Mouse (Mus musculus) spleen, postnatal 4 days (tissue): ENCODE measurements around the gene Hes2.
A peak's percentile ranks its signal among the peaks of the same experiment; 100 is the strongest.

Source experiments
- DNase-seq, 2 experiments: peaks; one replicate each; pipeline ENCODE4 v3.0.0; 2022; ENCODE audit warnings: low spot score in 2 of 2

The Hes2 gene

DNA sequence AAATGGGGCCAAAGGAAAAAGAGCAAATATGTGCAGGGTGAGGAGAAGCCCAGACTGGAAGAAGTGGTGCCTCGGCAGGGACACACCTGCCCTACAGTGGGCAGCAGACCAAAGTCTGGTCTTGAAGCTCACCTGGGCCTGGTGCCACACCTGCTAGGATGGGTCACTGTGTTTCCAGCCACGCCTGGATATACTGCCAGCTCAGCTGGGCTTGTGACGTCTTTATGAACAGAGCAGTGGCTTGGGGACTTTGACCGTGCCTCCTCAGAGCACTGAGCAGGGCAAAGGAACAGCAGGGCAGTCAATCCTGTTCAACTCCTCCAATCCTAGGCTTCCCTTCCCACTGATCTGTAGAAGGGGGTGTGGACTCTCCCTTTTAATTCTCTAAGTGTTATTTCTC lies 2.1 kb downstream of the Hes2 start:
- no peak for DNase-seq

DNA sequence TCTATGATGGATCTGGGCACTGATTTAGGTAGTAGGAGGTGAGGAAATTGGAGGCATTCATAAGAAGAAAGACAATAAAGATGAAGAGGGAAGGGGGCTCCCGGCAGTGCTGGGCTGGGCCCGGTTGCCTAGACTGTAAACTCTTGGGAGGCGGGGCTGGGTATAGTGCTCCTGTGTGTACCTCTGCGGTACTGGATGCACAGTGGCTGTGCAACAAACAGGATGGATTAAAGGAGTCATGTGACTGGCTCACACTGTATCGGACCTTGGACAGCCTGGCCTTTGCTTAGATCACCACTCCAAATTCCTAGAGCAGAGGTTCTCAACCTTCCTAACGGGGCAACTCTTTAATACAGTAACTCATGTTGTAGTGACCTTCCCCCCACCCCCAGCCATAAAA lies 2.9 kb downstream of the Hes2 start:
- no peak for DNase-seq

DNA sequence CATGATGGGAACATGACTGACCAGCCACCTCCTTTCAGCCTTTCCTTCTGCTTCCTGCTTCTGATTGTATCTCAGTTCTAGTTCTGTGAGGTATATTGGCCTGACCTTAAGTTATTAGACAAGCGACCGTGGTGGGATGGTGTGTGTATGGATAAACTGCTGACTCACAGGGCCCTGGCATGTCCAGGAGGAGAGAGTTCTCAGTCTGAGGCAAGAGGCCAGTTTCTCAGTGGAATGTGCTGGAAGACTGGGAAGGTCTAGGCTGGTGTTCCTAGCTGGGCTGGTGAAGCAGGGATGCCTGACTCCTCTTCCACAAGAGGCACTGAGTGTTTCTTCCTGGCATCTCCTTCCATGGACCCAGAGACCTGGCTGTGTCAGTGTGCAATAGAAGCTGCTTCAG lies 4.1 kb downstream of the Hes2 start:
- no peak for DNase-seq

DNA sequence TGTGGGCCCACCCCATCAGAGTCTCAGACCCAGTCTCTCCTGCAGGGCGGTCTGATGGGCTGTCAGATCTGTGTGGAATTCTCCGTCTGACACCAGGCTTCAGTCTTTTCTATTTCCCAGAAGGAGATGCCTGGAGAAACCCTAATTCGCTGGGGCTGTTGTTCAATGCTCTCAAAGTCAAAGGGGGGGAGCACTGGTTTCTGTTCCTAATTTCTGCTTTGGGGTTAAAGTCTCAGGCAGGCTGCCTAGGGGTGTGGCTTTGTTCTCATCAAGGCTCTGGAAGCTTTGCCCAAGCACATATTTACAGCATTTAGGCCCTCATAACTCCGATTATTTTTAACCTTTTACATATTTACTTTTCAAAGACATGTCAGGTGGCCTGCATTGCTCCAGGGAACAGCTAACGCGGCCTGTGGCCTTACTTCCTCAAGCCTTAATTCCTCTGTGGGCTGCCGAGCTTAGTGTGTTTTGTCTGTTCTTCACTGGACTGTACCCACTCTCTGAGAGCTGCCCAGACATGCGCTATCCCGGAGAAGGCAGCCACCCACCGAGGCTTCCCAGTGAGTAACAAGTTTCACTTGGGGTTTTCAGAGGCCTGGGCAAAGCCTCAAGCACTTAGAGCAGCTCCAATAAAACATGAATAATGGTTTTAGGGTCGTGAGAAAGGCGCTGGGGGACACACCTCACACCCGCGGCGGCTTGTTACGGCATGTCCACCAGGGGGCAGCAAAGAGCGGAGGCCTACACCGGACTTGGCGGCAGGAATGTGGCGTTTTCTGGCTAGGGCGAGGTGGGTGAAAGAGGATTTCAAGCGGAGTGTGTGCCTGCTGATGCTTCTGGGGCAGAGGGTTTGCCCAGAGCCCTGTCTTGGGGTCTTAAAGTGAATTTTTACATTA lies 6.6 kb downstream of the Hes2 start:
- DNase-seq = peak; percentile 71 to 92

DNA sequence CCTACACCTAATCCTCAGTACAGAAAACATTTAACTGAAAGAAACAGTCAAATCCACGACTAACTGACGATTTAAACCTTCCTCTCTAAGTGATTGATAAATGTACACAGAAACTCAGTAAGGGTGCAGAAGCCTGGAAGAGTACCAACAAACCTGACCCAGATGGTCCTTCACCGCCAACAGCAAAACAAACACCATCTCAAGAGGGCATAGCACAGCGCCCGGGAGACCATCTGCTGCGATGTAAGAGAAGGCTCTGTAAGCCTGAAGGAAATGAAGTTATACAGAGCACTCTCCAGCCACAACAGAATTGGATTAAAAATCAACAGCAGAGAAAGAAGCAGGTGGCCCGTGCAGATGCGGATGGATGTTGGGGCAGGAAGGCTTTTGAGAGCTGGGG lies 9.4 kb downstream of the Hes2 start:
- no peak for DNase-seq

DNA sequence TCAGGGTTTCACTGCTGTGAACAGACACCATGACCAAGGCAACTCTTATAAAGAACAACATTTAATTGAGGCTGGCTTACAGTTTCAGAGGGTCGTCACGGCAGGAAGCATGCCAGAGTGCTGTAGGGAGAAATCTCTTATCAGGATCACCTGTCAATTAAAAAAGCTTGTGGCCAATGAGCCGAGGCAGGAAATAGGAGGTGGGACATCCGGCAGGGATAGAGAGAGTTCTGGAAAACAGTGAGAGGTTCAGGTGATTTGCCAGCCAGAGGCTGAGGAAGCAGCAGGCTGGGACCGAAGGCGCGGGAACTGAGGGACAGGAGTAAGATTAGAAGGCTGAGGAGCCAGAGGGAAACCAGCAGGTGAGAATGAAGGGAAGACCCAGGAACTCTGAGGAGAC lies 10.4 kb downstream of the Hes2 start:
- DNase-seq = no peak

DNA sequence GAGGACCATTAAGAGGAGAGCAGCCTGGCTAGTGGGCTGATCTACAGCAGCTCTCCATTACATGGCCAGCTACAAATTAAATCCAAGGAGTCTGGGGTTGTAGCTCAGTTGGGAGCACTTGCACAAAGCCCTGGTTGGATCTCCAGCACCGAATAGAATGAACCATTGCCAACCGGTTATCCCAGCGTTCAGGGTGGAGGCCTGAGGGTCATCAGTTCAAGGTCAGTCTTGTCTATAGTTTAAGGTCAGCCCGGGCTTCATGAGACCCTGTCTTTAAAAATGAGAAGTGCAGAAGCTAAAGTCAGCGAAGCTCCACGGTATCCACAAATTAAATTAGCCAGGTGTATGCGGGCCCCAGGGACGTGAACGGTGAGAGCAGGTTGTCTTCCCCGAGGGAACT lies 11.6 kb downstream of the Hes2 start:
- no peak for DNase-seq

DNA sequence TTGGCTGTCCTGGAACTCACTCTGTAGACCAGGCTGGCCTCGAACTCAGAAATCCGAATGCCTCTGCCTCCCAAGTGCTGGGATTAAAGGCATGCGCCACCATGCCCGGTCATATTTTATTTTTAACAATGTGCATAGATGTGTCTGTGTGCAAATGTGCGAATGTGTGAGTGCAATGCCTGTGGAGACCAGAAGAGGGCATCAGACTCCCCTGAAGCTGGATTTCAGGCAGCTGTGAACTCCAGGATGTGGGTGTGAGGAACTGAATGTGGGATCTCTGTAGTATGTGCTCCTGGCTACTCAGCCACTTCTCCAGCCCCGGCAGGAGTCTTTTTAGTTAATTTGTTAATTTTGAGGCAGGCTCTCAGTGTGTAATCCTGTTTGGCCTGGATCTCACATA lies 12.9 kb downstream of the Hes2 start:
- DNase-seq = no peak

DNA sequence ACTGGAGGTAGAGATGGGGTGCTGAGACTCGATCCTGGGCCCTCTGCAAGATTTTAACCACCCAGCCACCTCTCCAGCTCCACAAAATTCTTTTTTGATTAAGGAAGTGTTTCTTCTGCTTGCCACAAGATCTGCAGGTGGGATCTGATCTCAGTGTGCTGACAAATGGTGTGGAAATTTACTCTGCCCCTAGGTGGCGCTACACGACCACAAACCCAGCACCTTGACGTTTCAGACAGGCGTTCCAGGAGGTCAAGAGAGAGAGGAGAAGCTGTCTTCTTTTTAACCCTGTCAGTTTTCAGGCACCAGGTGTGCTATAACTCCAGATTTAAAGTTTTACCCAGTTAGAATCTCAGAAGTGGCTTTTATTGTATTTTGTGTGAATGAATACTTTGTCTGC lies 14.4 kb downstream of the Hes2 start:
- DNase-seq = peak; percentile 76 to 90

DNA sequence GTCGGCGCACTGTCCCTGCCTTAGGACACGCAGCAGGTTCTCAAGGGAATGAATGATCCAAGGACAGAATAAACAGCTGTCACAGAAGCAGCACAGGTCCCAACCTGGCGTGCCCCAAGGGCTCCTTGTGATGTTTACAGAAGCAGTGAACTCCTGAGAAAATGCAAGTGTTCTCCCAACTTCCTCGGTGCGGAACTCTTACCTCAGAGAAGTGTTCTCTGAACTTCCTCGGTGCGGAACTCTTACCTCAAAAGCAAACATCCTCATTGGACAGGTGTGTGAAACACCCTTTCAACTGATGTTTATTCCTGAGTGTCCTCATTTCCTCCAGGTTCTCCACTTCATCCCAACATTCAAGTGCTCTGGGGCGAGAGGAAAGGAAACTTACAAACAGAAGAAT lies 15.3 kb downstream of the Hes2 start:
- no peak for DNase-seq

DNA sequence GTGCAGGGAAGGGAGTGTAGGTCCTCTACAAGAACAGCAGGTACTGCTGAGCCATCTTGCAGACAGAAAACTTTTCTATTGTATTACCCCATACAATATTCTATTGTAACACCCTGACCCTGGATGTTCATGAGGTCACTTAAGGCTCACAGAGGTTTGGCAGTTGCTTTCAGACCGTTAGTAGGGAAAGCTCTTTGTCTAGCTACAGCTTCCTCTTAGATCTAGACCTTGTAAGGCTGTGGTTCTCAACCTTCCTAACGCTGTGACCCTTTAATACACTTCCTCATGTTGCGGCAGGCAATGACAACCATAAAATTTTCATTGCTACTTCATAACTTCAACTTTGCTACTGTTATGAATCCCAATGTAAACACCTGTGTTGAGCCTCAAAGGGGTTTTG lies 18.0 kb downstream of the Hes2 start:
- DNase-seq = no peak

DNA sequence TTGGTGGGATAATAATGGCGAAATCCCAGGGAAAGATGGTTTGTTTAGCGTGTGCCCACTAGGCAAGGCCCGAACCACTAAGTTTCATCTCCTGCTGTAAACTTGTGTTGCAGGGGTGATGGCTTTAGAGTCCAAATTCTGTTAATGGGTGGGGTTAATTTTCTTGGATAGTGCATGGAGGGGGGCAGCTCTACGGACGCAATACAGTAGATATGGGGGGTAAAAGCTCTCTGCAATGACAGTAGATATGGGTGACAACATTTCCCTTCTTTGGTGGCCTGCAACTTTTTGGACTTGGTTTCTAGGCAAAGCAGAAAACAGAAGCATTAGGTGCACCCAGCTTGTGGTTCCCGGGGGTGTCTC lies 18.5 kb downstream of the Hes2 start:
- no peak for DNase-seq

DNA sequence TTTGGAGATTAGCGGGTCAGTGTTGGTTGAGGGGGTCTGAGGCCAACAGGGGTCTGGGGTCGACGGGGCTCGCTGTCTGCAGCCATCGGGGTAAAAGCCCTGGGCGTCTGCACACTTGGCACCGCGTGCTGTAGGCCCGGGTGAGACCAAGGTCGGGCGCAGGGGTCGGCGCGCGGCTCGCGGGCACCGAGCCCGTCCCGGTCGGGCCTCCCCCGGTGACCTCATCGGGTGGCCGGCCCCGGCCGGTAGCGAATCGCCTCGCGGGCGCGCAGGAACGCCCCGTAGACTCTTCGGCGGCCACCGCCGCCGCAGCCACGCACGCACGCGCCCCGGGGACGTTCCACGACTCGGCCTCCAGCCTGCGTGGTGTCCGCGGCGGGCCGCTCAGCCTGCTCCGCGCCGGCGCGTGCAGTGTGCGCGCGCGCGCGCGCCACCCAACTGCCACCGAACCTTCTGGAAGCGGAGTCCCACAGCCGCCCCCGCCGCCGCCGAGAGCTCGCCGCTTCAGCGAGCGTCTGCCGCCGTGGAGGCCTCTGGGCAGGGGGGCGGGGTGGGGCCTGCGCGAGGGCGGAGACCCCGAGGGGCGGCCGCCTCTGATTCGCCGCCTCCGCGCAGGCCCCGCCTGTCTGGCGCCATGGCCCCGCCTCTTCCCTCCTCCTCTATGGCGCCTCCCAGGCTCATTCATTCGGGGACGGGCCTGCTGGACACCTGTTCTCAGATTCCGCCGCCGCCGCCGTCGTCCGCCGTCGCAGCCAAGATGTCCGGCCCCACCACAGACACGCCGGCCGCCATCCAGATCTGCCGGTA lies 19.1 kb downstream of the Hes2 start, which contains the start of gene Acot7:
Gene Acot7, plus strand, starts transcription at position 598 of the 807 bp plus-strand sequence.
- DNase-seq = peak; percentile 88 to 94

DNA sequence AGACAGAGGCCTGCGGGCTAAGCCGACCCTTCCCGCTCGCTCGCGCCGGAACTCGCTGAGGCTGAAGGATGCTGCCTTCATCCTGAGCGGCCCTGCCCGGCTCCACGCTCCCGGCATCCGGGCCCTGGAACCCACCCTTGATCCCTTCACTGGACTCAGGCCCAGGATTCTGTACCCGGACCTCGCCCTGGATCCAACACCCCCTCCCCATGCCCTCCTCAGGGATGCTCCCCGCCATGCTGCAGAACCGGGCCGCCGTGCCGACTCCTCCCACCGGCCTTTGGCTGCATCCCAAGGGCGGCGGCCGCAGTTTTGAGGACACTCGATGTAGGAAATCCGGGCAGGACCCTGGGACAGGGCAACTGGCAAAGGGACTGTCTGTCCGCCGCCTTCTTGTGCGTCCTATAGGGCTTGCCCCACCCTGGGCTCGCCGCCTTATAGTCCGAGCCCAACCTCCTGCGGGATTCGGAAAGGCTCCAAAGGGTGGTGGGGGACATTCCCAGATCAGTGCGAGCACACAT lies 19.7 kb downstream of the Hes2 start:
- DNase-seq = peak; percentile 37 to 76

DNA sequence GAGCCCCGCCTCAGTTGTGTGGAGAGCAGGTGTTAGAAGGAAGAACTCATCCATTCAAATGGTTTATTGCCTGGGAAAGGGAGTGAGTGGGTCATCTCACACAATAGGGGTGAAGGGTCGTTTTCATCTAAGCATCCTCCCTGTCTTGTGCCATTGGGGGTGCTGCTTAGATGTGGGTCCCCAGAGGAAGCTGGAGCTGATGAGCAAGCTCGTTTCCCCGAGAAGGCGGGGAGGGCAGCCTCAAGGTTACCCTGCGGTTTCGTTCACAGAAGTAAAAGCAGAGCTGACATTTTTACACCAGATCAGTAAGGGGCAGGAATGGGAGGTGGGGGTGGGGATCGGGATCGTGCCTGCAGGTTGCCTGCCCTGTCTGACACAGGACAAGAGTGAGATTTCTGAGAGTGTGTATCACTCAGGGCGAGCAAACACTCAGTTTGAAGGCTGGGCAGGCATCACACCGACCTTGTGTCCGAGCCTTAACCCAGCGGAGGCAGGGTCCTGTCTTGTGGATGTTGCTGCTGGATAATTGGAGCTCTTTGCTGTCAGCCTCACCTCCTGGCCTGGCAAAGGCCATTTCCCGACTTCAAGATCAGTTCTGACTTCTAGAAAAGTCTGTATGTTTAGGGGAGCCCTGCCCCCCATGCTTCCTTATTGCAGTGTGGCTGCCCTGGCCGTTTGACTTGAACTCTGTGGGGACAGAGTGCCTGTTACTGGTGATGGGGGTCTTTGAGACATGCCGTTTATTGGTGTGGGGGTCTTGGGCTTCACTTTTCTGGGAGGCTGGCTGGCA lies 20.4 kb downstream of the Hes2 start:
- DNase-seq = no peak

DNA sequence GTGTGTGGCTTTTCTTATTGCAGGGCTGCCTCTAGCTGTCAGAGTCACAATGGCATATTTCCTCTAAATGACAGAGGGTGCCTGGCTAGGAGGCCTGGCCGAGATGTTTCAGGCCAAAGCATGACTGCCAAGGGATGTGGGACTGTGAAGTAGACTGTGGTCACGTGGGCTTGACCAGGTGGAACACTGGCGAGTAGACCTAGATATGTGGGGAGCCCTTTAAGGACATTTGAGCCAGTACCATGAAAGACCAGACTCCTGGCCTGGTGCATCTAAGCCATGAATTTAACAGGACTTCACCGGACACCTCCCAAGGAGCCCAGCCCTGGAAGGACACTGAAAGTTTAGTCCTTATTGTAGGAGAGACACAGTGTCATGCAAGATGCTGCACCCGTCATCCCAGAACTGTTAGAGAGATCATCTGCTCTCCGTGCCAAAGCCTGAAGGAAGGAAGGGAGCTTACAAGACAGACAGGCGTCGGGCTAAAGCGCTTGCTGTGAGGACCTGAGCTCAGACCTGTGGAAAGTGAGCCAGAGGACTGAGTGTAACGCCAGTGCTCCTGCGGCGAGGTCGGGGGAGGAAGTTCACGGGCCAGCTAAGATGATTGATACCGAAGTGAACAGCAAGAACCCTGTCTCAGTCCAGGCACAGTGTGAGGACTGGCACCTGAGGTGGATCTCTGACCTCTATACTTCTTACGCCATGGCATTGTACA lies 21.4 kb downstream of the Hes2 start:
- DNase-seq = no peak

DNA sequence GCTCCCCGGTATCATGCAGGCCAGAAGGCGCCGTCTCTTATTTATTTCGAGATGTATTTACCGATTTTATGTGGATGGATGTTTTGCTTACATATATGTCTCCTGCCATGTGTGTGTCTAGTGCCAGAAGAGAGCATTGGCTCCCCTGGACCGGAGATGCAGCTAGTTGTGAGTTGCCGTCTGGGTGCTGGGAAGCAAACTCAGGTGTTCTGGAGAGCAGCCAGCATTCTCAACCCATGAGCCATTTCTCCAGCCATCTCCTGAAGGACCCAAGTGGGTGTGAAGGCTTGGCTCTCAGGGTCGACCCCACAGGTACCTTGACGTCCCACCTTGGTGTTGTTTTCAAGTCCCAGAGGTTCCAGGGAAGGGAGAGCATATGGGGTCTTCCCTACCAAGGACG lies 23.5 kb downstream of the Hes2 start:
- DNase-seq = no peak

DNA sequence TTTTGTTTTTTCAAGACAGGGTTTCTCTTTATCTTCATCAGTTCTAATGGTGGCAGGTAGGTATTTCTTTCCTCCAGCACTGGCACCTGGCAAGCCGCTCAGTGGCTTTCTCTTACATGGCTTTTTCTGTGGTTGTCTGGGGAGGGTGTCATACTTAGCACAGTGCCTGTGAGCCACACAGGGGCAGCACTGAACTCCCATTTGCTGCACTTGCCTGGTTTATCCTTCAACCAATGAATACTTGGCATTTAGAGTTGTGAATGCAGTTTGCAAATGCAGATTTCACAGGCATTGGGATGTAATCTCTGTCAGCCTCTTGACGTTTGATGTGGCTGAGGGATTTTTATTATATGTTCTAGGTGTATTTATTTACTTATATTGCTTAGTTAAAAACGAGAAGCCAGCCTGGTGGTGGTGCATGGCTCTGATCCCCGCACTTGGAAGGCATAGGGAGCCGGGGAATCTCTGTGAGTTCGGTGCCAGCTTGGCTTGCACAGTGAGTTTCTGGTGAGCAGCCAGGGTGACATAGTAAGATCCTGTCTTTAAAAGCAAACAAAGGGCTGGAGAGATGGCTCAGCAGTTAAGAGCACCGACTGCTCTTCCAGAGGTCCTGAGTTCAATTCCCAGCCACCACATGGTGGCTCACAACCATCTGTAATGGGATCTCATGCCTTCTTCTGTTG lies 25.8 kb downstream of the Hes2 start:
- DNase-seq = no peak

DNA sequence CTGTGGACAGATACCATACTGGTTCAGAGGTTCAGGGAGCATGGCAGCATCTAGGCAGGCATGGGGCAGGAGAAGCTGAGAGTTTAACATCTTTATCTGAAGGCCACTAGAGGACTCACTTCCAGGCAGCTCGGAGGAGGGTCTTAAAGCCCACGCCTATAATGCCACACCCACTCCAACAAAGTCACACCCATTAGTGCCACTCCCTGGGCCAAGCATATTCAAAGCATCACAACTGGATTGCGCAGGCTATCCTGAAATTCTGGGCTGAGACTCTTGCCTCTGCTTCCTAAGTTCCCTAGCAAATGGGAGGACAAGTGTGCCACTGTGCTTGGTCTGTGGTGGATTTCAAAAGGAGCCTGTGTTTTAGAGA lies 26.5 kb downstream of the Hes2 start:
- DNase-seq = no peak

DNA sequence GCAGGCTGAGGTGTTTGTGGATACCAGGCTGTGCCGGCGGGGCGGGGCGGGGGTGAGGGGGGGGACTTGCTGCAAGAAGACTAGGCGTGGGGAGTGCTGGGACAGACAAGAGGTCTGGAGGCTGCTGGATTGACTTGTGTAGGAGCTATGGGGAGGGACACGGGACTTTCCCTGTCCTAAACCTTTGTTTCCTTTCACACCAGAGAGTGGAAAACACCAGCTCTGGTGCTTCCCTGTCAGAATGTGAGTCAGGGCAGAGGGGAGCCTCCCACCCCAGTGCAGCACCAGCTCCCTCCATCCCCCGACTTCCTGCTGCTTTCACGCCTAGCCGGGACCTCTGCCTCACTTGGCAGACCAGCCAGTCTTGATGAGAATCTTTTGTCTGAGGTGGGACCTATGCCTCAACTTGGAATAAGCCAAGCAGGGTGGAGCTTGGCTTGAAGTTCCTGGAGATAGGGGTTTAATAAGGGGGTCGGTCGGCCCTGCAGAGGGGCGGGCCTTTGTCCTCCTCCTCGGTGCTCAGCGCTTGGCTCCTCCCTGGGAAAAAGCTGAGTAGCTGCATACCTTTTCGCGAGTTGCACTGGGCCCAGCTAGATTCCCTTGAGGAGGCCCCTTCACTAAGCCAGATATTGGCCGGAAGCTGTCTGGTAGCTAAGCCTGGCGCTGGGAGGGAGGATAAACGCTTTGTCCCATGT lies 27.0 kb downstream of the Hes2 start:
- DNase-seq = no peak
